Mouse (Mus musculus) frontal cortex, postnatal 10 days (tissue): ENCODE results near the gene Hspg2.
"Not testable (repeated sequence)": the region's sequence is repeated elsewhere in the genome, so short reads cannot be mapped to it uniquely, and the experiment has no call there.

Experiments
- DNase-seq, 2 experiments: peaks; one replicate each; pipeline ENCODE4 v3.0.0; 2022; ENCODE audit warnings: low spot score in 2 of 2, mixed read lengths in 1 of 2

The Hspg2 gene

GRCm38 (mm10) chr4:137574469-137574868 is 105.9 kb downstream of the Hspg2 start, which contains the start of gene Ldlrad2:
Gene Ldlrad2 (minus strand): TSS chr4:137574569.
- no peak for DNase-seq

DNA sequence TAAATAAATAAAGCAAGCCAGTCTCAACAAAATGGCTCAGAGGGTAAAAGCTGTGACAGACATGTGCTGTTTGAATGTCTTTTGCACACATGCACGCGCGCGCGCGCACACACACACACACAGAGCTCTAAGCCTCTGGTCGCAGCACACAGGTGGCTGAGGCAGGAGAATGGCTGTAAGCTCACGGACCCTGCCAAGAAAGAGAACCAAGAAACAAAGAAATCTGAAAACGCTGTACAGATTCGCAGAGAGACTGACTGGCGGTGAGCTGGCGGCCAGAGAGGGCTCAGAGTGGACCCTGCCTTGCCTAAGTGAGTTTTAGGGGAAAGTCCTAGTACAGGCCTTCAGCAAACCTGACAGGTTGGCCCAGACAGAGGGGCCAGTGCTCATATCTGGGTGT is 108.9 kb downstream of the Hspg2 start:
- no peak for DNase-seq

GRCm38 (mm10) chr4:137578181-137578845 is 109.7 kb downstream of the Hspg2 start:
- peak in 1 of 2 experiments; percentile 37 for DNase-seq

DNA sequence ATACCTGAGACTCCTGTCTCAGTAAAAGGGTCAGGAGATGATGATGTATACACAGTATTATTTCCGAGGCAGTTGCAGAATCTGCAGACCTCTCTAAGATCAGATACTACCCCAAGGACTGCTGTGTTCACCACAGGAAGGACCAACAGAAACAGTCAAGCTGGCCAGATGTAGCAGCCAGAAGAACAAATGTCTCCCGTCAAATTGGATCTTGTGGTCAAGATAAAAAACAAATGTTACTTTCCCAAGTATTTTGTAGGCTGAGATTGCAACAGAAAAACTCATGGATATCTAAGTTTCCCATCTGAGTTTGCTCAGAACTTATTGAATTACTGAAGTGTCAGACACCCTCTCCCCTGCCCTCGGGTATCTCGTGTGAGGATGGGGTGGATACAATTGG is 111.2 kb downstream of the Hspg2 start:
- DNase-seq: no peak

GRCm38 (mm10) chr4:137580299-137580698 is 111.7 kb downstream of the Hspg2 start:
- no peak for DNase-seq

DNA sequence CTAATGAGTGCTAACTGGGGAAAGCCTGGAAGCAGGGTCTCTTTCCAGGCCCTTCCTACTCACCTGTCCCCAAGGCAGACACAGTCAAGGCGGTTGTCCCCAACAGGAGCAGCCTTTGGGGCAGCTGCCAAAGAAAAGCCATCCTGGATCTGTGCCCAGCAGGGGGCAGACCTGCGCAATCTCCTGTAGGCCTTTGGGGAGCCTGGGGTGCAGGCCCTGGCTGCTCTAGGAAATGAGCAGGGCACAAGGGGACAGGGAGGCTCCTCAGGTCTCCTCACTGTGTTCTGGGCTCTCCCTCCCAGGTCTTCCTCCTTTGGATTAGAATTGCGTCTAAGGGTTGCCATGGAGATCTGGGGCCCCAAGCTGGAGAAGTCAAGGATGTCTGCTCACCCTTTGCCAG is 113.2 kb downstream of the Hspg2 start:
- no peak for DNase-seq

DNA sequence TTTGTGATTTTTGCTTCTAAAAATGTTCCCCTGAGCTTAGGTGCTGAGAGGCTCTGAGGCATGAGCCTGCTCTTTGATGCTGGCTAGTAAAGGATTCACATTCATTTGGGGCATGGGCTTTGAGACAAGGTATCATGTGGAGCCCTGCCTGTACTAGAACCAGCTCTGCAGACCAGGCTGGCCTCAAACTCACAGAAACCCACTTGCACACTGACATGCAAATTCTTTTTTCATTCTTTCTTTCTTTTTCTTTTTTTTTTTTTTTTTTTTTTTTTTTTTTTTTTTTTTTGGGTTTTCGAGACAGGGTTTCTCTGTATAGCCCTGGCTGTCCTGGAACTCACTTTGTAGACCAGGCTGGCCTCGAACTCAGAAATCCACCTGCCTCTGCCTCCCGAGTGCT is 120.5 kb downstream of the Hspg2 start:
- DNase-seq: not testable (repeated sequence)

DNA sequence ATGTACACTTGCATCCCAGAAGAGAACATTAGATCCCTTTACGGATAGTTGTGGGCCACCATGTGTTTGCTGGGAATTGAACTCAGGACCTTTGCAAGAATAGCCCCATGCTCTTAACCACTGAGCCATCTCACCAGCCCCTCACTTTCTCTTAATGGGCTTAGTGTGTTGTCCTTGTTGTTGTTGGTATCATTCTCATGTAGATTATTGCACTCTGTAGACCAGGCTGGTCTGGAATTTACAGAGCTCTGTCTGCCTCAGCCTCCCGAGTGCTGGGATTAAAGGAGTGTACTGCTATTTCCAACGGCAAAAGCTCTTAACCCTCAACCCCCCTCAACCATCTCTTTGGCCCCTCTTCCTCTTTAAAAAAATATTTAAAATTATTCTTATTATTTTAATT is 121.0 kb downstream of the Hspg2 start:
- DNase-seq: no peak

- no peak for DNase-seq
Measured at GRCm38 (mm10) chr4:137590961-137591360, 122.4 kb downstream of the Hspg2 start.

- peak; percentile 97 to 99 for DNase-seq
Measured at GRCm38 (mm10) chr4:137593601-137594495, 125.3 kb downstream of the Hspg2 start, which contains the start of gene Usp48. Gene Usp48 (plus strand): TSS chr4:137593755.

GRCm38 (mm10) chr4:137594496-137595270 is 126.1 kb downstream of the Hspg2 start:
- peak in 1 of 2 experiments; percentile 29 for DNase-seq

GRCm38 (mm10) chr4:137597098-137597630 is 128.6 kb downstream of the Hspg2 start:
- DNase-seq: no peak

DNA sequence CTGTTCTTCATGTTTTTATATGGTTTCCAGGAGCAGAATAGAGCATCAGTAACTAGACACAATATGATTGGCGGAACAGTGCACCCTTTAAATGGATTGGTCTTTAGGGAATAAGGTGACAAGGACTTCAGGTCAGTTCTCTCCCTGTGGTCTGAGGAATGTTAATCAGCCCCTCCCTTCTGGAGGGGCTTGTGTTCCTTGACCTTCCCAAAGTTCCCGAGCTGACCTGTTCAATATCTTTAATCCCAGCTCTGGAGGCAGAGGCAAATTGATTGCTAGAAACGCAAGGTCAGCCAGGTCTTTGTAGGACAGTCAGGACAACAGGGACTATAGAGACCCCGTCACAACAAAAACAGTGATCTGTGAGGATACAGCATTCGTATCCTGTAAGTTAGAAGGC is 130.0 kb downstream of the Hspg2 start:
- DNase-seq: no peak

DNA sequence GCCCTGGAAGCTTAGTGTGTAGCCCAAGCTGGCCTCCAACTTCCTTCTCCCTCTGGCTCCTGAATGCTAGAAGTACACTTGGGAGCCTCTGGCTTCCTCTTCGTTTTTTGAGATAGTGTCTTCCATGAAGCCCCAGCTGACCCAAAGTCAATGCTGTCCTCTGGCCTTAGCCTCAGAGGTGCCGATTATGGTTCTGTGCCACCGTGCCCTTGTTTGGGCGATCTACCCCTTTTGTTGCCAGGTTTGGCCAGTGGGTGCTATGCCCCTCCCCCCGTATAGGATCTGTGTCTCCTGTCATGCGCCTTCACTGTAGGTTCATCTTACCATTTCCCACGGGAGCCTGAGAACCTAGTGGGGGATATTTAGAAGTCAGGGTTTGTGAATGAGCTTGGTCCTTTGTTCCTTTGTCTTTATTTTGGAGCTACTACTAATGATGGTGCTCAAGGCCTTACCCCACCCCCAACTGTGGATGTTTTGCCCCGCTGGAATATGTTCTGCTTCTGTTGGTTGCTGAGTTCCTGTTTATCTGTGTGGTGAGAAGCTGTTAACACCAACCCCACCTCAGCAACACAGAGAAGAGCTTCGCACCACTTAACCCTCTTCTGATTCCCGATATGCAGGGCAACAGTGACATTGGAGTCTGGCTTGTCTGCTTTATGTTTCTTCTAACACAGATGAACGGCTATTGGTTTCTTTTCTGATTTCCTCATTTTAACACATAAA is 135.0 kb downstream of the Hspg2 start:
- no peak for DNase-seq

DNA sequence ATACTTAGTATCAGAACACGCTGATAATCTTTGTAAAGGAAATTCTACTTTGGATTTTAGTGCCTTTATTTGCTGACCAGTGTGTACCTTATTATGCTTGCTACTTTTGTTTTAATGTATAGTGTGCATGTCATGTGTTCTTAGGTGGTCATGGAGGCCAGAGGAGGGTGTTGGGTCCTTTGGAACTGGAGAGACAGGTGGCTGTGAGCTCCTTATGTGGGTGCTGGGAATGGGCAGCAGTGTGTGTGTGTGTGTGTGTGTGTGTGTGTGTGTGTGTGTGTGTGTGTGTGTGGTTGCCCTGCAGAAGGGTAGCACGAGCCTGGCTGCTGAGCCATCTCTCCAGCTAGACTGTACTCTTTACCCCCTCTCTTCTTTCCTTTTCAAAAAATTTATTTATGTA is 138.5 kb downstream of the Hspg2 start:
- no peak for DNase-seq

DNA sequence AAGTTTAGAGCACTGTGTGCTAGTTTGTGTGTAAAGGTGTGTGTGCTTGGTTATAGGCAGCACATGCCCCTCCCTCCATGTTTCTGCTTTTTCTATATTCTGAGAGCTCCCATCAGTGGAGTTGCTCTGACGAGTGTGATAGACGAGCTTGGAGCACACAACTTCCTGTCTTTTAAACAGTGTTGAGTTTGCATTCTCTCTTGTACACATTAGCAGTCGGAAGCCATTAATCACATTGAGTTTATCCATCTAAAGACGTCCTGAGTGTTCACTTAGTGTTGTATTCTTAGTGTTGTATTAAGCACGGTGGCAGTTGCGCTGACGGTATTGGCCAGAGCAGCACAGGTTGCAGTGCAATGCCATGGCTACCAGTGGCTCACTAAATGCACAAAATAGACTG is 140.7 kb downstream of the Hspg2 start:
- DNase-seq: no peak

- no peak for DNase-seq
Measured at GRCm38 (mm10) chr4:137609702-137610101, 141.1 kb downstream of the Hspg2 start.

GRCm38 (mm10) chr4:137610256-137610655 is 141.7 kb downstream of the Hspg2 start:
- DNase-seq: no peak
